Mouse (Mus musculus): ENCODE measurements around the gene Hist1h2ah. TPM values are rescaled to one million over a fixed set of nuclear protein-coding genes. Genes with fewer than 3 reads are reported as not detected.
"Not testable (repeated sequence)": the region's sequence is repeated elsewhere in the genome, so short reads cannot be mapped to it uniquely, and the experiment has no call there.

Hist1h2ah gene
- total RNA-seq (2021): 10 to 100 TPM; 11.4 to 25.4 TPM

- peak; percentile 76 to 85 for DNase-seq
Measured at GRCm38 (mm10) chr13:22035267-22036148, at the start of gene Hist1h2ah, which contains the start of gene Hist1h2bk. TSS of gene Hist1h2ah (minus strand) at chr13:22035568. TSS of gene Hist1h2bk (plus strand) at chr13:22035870.

DNA sequence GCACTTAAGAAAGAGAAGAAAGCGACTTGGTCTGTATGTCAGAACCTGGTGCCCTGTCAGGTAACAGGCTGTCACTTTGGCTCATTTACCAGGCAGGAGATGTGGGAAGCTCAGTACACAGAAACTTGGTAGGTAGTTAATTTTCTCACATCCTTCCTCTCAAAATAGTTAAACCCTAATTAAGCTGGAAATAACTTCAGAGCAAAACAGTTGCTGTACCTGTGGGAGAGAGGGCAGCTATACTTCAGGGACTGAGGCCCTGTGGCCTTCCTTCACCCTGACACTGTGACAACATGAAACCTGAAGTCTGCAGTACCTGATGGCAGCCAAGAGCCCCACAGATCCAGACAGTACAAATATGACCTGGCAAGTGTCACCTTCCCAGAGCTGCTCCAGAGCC, 48.8 kb upstream of the Hist1h2ah start, which contains the start of gene Vmn1r188:
TSS of gene Vmn1r188 (plus strand) at position 301 of the 400 bp plus-strand sequence.
- DNase-seq: not testable (repeated sequence)

GRCm38 (mm10) chr13:22063468-22063867, 28.1 kb upstream of the Hist1h2ah start:
- DNase-seq: no peak

GRCm38 (mm10) chr13:22061422-22061821, 26.1 kb upstream of the Hist1h2ah start:
- DNase-seq: no peak

DNA sequence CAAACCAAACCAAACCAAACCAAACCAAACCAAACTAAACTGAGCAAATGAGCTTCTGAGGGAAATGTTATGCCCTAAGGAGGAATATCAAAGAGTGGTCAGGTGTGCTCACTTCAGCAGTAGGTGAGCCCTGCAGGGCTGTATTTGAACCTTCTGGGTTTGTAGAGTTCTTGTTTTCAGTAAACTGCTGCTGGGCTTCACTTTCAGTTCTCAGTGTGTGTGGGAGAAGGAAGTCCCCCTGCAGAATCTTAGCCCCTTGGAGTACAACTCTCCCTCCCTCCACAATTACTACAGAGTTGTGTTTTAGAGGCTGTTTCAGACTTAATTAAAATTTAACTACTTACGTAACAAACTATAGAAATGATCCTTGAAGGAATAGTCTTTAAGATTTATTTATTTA, 18.4 kb upstream of the Hist1h2ah start:
- no peak for DNase-seq

DNA sequence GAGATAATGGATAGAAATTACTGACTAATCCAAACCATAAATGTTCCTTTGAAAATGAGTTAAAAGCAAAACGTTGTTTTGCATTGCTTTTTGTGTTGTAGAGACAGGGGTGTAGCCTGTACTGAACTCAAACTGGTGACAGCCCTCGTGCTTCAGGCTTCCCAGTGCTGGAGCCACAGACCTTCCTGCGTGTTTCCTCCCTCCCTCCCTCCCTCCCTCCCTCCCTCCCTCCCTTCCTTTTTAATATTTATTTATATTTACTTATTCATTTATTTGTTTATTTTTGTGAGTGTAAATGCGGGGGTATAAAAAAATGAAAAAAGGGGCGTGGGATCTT, 16.1 kb upstream of the Hist1h2ah start:
- DNase-seq: no peak

DNA sequence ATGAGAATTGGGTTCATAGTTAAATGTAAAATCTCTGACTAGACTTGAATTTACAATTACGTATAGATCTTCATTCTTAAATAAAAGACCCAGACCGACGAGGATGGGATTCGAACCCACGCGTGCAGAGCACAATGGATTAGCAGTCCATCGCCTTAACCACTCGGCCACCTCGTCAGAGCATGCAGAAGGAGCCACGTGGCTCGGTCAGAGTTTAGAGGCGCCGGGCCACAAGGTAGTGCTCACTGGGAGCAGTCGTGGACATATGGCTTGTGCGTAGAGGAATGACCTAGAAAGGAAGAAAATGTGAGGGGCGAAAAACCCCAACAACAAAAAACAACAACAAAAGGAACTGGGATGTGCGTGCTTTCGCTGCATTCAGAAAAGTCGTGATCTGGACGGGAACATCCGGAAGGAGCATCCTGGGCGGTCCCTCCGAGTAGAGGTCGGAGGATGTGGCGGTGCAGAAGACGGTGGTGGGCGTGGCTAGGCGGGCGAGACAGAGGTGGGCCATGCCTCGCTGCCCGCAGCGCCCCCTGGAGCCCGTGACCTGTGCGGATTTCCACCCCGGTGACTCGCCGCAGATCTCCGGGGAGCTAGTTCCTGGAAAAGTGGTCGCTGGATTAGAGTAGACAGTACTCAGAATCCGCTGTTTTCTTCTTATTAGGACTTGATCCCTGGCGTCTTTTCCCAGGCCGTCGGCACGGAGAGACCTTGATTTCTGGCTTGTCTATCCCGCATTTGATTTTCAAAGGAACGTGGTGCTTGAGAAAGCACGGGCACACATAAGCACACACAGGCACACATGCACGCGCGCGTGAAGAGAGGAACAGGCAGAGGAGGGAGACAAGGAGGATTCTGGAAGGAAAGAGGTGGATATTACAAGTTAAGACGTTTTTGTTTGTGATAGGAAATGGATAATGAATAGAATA, 15.5 kb upstream of the Hist1h2ah start:
- DNase-seq: peak; percentile 89 to 90

- DNase-seq: no peak
Measured at GRCm38 (mm10) chr13:22049737-22050440, 14.5 kb upstream of the Hist1h2ah start.

DNA sequence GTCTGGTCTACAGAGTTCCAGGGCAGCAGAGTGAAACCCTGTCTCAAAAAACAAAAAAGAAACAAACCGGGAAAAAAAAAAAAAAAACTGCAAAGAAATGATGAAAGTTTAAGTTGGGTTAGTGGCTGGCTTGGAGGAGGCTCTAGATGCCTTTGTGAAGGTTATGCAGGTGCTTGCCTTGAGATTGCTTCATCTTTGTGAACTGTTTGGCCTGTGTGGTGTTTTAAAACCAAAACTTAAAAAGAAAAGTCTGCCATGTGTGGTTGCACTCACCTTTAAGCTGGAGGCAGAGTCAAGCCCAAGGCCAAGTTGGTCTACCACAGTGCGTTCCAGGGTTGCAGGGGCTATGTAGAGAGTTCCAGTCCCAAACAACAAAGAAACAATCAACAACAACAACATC, 13.7 kb upstream of the Hist1h2ah start:
- no peak for DNase-seq

- DNase-seq: no peak
Measured at GRCm38 (mm10) chr13:22045311-22045710, 9.9 kb upstream of the Hist1h2ah start.

GRCm38 (mm10) chr13:22044432-22045155, 9.2 kb upstream of the Hist1h2ah start:
- no peak for DNase-seq

DNA sequence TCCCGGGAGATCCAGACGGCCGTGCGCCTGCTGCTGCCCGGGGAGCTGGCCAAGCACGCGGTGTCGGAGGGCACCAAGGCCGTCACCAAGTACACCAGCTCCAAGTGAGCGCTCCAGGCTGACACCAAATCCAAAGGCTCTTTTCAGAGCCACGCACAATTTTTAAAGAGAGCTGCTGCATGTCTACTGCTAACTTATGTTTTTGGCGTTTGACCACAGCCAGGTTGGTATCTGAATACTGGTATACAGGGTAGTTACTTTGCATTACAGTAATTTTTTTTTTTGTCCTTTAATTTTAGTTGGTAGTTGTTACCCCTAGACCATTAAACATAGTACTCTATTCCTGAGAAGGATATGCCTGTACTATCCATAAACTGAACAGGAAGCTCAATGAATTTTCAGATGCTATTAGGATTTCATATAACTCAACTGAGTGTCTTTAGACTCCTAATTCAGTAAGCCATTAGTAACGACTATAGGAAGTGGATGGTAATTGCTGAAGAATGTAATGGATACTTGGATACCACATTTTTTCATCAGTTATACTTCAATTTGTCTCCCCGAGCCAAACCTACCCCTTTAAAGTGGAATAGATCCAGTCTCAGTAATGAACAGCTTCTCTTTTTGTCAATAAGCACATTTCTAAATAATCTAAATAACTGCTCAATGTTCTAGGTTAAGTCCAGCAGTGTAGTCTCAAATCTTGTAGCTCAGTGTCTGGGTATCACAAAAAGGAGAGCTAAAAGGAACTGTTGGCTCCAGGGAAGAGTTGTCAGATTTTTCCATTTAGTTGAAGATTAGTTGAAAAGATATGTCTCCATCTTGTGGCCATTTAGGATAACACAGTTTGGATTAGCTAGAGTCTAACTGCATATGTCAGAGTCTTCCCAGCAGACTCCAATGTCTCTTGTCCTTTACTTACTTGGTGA, 8.4 kb upstream of the Hist1h2ah start:
- DNase-seq: no peak

DNA sequence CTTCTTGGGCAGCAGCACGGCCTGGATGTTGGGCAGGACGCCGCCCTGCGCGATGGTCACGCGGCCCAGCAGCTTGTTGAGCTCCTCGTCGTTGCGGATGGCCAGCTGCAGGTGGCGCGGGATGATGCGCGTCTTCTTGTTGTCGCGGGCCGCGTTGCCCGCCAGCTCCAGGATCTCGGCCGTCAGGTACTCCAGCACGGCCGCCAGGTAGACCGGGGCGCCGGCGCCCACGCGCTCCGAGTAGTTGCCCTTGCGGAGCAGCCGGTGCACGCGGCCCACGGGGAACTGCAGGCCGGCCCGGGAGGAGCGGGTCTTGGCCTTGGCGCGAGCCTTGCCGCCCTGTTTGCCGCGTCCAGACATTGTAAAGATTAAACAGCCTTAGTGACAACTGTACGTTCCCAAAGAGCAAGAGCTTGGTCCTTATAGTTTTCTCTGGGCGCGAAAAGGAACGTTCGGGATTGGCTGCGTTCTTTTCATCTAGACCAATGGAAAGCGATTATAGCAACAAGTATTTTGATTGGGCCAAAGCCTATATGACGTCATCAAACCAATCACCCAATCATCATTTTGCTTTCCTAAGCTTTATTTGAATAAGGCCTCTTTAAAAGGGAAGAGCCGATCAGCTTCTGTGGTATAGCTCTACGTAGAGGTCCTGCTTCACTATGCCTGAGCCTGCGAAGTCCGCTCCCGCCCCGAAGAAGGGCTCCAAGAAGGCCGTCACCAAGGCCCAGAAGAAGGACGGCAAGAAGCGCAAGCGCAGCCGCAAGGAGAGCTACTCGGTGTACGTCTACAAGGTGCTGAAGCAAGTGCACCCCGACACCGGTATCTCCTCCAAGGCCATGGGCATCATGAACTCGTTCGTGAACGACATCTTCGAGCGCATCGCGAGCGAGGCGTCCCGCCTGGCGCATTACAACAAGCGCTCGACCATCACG, 7.5 kb upstream of the Hist1h2ah start, which contains the start of the genes Hist1h2ag and Hist1h2bj:
TSS of gene Hist1h2ag (minus strand) at position 377 of the 935 bp plus-strand sequence.
TSS of gene Hist1h2bj (plus strand) at position 647 of the 935 bp plus-strand sequence.
- peak; percentile 82 to 87 for DNase-seq

GRCm38 (mm10) chr13:22041651-22042567, 6.5 kb upstream of the Hist1h2ah start:
- no peak for DNase-seq

DNA sequence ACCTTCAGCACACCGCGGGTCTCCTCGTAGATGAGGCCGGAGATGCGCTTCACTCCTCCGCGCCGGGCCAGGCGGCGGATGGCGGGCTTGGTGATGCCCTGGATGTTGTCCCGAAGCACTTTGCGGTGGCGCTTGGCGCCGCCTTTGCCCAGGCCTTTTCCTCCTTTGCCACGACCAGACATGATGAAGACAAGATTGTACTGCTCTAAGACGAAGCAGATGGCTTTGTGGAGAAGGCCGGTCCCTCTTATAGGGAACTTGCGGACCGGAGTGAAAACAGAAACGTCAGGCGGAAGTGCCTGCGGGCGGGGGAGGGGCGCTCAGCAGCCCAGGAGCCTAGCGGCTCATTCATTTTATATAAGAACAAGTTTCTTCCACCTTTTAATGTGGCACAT, 5.8 kb upstream of the Hist1h2ah start, which contains the start of gene Hist1h4i:
TSS of gene Hist1h4i (minus strand) at position 221 of the 395 bp plus-strand sequence.
- peak; percentile 95 to 98 for DNase-seq

DNA sequence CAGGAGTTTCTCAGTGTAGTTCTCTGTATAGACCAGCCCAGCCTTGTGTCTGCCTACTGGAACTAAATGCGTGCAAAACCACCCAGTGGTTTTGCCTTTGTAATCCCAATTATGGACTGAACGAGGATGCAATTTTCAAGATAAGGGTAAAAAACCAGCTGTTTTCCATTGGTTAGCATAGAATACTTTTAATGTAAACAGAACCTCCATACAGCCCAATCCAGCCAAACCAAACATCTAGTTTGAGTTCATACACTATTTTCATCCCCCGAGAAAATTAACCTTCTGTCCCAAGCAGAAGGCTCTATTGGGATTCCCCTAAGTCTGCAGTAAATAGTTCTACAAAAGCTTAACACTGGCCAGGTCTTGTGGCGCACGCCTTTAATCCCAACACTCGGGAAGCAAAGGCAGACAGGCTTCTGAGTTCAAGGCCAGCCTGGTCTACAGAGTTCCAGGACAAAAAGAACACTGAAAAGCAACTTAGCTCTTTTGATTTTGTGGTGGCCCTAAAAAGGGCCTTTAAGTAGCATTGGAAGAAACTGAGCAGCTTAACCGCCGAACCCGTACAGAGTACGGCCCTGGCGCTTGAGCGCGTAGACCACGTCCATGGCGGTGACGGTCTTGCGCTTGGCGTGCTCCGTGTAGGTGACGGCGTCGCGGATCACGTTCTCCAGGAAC, 5.2 kb upstream of the Hist1h2ah start:
- DNase-seq: no peak

DNA sequence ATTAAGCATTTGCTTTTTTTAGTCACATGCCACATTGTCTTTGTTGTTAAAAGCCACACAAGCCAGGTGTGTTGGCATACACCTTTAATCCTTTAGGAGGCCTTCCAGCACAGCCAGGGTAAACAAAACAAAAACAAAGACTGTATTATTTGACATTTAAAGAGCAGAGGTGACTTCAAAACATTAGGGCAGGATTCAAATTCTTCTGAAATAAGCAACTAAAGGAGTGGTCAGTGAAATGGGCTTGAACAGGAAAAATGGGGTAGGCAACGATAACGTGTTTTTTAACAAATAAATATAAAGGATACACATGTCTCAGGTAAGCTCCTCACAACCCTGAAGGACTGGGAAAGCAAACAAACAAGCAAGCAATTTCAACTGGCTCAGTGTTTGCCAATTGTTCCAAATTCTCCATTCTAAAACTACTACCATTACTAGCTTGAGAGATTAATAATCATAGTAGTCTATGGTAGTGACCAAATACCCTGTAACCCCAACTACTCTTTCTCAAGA, 4.6 kb upstream of the Hist1h2ah start:
- no peak for DNase-seq

Data from layer of hippocampus, postnatal 36 days (tissue).